Mouse (Mus musculus): ENCODE measurements around the gene Ppp1r1a. TPM values are rescaled to one million over a fixed set of nuclear protein-coding genes. Genes with fewer than 3 reads are reported as not detected.

Ppp1r1a gene
- total RNA-seq, 2 experiments from 2014 or later: not detected

Other genes starting within 250 kb of the Ppp1r1a start
- gene Gpr84, start 227.4 kb downstream of the Ppp1r1a start, total RNA-seq (2014; fragmentation: Nextera tagmentation): 0.49 TPM in 1 of 2 replicates, not detected in the other
- 0.34 and 1.3 TPM in 2 replicates for gene Gpr84, start 227.4 kb downstream of the Ppp1r1a start, total RNA-seq (2017)
- gene Zfp385a, start 197.9 kb downstream of the Ppp1r1a start, total RNA-seq (2014; fragmentation: Nextera tagmentation): 23.4 and 28.7 TPM in 2 replicates
- 1.7 and 2.1 TPM in 2 replicates for gene Zfp385a, start 197.9 kb downstream of the Ppp1r1a start, total RNA-seq (2017)
- gene Itga5, start 171.2 kb downstream of the Ppp1r1a start, total RNA-seq (2014; fragmentation: Nextera tagmentation): 51.5 and 56.4 TPM in 2 replicates
- gene Itga5, start 171.2 kb downstream of the Ppp1r1a start, total RNA-seq (2017): 11.5 and 11.8 TPM in 2 replicates
- not detected in 2 replicates for gene Gtsf1, start 107.5 kb downstream of the Ppp1r1a start, total RNA-seq (2014; fragmentation: Nextera tagmentation)
- not detected in 2 replicates for gene Gtsf1, start 107.5 kb downstream of the Ppp1r1a start, total RNA-seq (2017)
- gene Gtsf2, start 89.5 kb downstream of the Ppp1r1a start, total RNA-seq (2014; fragmentation: Nextera tagmentation): not detected in 2 replicates
- not detected in 2 replicates for gene Gtsf2, start 89.5 kb downstream of the Ppp1r1a start, total RNA-seq (2017)
- 40.1 and 49.9 TPM in 2 replicates for gene Nckap1l, start 84.2 kb downstream of the Ppp1r1a start, total RNA-seq (2014; fragmentation: Nextera tagmentation)
- 60.4 and 61.3 TPM in 2 replicates for gene Nckap1l, start 84.2 kb downstream of the Ppp1r1a start, total RNA-seq (2017)
- gene Pde1b, start 35.0 kb downstream of the Ppp1r1a start, total RNA-seq (2014; fragmentation: Nextera tagmentation): 3.6 and 5.8 TPM in 2 replicates
- gene Pde1b, start 35.0 kb downstream of the Ppp1r1a start, total RNA-seq (2017): 1.3 and 1.5 TPM in 2 replicates
- gene Glycam1, start 27.1 kb upstream of the Ppp1r1a start, total RNA-seq (2014; fragmentation: Nextera tagmentation): not detected in 2 replicates
- not detected in 2 replicates for gene Glycam1, start 27.1 kb upstream of the Ppp1r1a start, total RNA-seq (2017)
- gene Mucl1, start 217.5 kb upstream of the Ppp1r1a start, total RNA-seq (2014; fragmentation: Nextera tagmentation): not detected in 2 replicates
- gene Mucl1, start 217.5 kb upstream of the Ppp1r1a start, total RNA-seq (2017): not detected in 2 replicates